Mouse (Mus musculus): ENCODE measurements around the gene Icam2.
"Not testable (repeated sequence)": the region's sequence is repeated elsewhere in the genome, so short reads cannot be mapped to it uniquely, and the experiment has no call there.

Gene Icam2

GRCm38 (mm10) chr11:106344910-106345309 lies 43.0 kb downstream of the Icam2 start:
- no peak for DNase-seq (ENCODE audit: low spot score)

- DNase-seq (ENCODE audit: low spot score), result no peak
Observed at GRCm38 (mm10) chr11:106340990-106341520, 46.8 kb downstream of the Icam2 start.

- DNase-seq (ENCODE audit: low spot score), result not testable (repeated sequence)
Observed at GRCm38 (mm10) chr11:106339323-106339722, 48.6 kb downstream of the Icam2 start.

GRCm38 (mm10) chr11:106338870-106339269 lies 49.0 kb downstream of the Icam2 start:
- no peak for DNase-seq (ENCODE audit: low spot score)

- no peak for DNase-seq (ENCODE audit: low spot score)
Observed at GRCm38 (mm10) chr11:106338029-106338428, 49.8 kb downstream of the Icam2 start.

GRCm38 (mm10) chr11:106334066-106334465 lies 53.8 kb downstream of the Icam2 start:
- no peak for DNase-seq (ENCODE audit: low spot score)

- no peak for DNase-seq (ENCODE audit: low spot score)
Observed at GRCm38 (mm10) chr11:106332458-106332857, 55.4 kb downstream of the Icam2 start.

- peak; percentile 29 for DNase-seq (ENCODE audit: low spot score)
Observed at GRCm38 (mm10) chr11:106329682-106330081, 58.2 kb downstream of the Icam2 start.

GRCm38 (mm10) chr11:106329128-106329527 lies 58.7 kb downstream of the Icam2 start:
- no peak for DNase-seq (ENCODE audit: low spot score)

GRCm38 (mm10) chr11:106328521-106328920 lies 59.4 kb downstream of the Icam2 start:
- DNase-seq (ENCODE audit: low spot score), result no peak
